Mouse (Mus musculus) lung, postnatal 10 days (tissue): ENCODE data around the gene Odf2.

Experiments
- DNase-seq: peaks from one replicate; pipeline ENCODE4 v3.0.0; 2021

The Odf2 gene

DNA sequence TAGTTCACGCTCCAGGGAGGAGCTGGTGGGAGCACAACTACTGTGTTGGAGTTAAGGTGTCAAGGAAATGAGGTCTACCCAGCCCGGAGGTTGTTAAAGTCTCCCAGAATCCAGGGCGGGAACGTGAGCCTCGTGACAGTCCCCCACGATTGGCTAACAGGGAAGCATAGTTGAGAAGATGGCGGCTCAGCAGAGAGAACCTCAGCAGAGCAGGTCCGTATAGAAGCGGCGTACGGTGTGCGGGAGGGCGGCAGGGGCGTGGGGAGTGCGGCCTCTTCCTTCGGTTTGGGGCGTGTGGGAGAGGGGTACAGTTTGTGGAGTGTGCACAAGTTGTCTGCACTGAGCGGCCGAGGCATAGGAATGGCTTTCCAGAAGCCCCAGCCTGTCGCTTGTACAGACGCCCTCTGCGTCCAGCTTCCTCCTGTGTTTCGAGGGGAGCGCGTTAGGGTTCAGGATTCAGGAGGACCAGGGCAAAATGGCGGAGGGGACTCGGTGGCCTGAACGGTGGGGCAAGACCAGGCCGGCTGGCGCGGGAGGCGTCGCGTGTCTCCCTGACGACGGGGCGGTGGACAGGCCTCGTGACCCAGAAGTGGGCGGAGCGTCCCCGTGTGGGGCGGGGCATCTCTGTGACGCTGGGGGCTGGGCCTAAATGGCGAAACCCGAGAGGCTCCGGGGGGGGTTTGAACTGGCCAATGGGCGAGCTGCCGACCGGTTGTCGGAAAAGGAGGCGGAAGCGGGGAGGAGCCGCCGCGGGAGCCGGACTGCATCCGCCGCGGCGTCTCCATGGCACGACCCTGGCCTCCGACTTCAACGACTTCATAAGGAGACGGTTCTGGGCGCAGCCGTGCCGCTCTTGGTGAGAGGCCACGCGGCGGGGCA is at the start of gene Odf2:
Gene Odf2 (plus strand): TSS at position 156 of the 879 bp plus-strand sequence.
- peak; percentile 100 for DNase-seq

DNA sequence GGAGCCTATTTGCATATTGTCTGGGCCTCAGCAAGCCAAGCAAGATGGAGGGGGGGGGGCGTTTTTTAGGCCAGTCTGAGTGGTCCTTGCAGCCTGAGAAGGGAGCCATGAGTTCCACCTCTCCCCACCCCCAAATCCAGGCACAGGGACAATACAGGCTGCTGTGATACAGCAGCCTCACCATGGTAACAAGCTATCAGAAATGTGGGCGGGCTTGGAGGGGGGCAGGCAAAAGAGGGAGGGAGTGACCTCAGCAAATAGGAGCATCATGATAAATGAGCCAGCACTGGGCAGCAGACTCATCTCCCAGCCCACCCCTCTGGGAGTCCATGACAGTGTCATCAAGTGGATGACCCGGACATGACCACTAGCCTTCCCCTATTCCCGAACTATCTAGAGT is 49.6 kb upstream of the Odf2 start:
- no peak for DNase-seq

DNA sequence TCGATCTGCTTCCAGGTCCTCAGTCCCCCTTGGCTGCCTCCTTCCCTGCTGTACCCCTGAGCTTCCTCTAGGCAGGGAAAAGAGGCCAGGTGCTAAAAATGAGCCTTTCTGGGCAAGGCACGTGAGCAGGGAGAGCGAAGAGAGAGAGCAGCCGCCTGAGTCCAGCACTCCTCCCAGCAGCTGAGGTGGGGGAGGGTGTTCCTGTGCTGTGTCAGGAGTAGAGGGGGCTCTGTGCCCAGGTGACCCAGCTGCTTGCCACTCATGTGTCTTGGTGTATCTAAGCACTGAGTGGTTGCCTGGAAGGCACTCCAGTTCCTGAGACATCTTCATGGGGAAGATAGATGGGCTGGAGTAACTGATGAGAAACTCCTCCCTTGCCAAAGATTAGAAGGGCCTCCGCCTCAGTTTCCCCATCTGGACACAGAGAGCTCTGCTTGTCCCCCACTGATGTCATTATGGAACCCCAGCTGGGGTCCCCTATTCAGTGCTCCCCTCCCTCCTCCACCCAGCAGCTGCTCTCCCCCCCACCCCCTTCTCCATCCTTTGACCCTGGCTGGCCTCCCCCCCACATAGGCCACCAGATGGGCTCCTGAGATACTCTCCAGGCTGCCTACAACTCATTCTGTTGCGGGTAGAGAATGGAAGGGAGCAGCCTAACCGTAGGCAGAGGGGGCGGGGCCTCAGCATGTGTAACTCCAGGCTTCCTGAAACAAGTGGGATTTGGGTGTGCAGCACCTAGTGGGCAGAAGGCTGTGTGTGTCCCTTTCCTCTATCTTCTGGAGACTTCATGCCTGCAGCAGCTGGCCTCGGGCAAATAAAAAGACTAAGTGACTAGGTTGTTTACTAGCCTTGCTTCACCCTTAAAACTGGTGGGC is 45.6 kb upstream of the Odf2 start:
- DNase-seq = no peak

DNA sequence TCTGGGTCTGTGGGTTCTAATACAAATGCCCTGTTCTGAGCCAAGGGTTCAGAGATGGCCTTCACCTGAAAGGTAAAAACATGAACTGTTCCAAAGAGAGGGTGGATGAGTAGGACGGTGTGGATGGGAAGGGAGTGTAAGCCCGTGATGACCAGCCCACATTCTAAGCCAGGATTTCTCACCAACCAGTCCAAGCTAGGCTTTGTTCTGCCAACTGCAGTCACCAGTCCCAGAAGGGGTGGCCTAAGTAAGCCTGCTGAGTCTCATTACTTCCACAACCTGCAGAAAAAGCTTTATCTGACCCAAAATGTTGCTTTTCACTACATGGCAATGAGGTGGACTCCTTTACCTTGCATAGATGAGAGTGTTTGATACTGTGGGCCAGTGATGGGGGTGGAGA is 44.9 kb upstream of the Odf2 start:
- DNase-seq = no peak

DNA sequence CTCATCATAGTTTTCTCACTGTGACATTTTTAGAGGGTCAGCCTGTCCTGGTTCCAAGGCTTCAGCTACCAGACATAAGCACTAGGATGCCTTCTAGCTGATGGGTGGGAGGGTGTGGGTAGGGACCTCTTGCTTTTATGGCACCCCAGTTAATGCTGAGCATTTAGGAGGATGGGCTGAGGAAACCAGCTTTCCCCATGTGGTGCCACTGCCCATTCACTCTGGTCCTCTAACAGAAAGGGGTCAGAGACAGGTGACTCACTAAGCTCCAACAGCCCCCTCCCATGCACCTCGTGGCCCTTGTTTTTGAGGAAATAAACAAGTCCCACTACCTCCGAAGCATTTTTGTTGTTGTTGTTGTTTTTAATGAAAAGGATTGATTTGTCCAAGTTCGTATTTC is 44.4 kb upstream of the Odf2 start:
- no peak for DNase-seq

DNA sequence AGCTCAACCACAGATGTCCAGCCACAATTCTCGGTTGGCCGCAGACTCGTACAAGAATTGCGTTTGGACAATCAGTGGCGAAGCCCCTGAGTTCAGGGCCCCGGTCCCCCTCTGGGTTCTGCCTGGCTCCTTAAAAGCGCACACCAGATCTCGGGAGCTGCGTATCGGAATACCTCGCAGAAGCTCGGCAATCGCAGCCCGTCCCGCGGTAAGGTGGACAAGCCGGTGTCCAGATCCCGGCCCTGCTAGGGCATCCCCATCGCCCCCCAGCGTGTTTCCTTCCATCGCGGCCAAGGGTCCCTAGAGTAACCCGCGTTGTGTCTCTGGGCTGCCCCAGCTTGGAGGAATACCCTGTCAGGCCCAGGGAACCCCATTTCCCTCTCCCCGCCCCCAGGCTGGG is 43.4 kb upstream of the Odf2 start:
- no peak for DNase-seq

DNA sequence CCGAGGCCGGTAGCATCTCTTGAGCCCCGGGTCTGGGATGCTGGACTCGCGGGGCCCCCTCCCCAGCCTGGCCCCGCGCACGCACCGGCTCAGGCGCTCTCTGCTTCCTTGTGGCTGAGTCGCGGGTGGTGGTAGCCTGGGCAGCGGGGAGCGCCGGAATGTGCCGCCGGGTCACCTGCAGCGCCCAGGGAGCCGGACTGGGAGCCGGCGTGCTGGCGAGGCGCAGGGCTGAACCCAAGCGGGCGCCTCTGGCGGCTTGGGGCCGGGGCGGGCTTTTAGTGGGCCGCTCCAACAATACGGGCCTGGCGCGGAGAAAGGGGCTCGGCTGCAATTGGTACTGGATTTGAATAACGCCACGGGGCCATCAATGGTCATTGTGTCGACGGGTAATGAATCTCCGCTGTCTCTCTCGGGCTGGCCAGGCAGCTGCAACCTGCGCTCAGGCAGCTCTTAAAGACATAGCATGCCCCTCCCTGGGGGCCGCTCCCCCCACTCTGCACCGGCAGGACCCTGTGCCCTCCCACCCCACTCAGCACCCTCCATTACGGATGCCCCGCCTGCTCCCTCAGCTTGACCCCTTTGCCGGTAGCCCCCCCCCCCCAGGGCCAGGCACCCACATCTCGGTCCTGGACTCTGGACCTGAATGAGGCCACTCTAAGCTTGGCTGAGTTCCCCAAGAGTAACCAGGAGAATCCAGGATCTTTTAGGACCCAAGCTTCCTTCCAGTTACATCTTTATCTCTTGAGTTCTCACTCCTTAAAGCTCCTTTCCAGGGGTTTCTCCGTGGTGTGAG is 42.8 kb upstream of the Odf2 start:
- no peak for DNase-seq

DNA sequence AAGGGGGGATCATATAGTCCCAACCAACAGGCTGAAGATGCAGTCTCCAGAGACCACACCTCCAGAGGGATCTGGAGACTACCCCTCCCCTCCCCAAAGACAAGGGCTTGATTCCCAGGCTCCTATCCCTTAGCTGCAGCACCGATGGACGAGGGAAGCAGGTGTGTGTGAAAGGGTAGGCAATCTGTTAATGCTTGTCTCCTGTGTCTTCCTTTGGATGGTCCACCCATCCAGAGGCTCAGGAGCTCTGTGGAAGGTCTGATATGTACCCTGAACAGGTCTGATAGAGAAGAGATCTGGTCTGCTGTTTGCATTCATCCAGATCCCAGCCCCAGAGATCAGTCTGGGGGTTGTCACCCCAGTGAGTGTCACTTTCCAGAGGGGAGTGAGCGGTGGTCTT is 42.1 kb upstream of the Odf2 start:
- DNase-seq = no peak

DNA sequence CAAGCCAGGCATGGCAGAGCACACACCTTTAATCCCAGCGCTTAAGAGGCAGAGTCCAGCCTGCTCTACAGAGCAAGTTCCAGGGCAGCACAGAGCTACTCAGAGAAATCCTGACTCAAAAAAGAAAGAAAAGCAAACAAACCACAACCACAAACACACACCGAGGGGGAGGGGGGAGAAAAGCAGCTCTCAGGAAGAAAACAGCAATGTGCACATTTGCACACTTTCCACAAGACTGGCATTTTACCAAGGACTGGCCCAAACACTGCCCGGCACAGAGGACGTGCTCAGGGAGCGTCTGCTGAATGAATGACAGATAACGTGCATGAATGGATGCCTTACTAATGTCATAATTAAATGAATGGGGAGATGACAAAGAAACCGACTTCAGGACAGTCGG is 40.0 kb upstream of the Odf2 start:
- DNase-seq = no peak

DNA sequence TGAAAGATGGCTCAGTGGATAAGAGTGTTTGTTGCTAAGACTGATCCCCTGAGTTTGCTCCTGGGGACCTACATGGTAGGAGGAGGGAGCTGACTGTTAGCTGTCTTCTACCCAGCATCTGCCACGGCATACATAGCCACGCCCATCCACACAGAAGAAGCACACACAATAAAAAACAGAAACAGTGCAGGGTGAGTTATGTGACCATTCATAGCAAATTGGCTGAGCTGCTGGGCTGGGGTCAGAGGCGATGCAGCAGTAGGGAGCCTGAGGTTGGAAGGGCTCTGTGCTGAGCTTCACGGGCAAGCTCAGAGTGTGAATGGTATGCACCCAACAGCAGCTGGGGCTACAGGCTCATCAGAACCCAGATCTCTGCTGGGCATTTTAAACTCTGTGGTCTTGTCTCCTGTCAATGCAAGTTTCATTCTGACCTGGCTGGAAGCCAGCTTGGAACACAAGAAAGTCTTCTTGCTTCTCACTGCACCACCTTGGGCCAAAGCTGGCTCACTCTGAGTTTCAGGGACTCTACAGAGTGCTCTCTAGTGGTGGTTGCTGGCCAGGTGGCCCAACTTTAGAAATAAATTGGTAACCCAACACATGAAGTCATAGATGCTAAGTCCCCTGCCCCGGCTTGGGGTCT is 39.1 kb upstream of the Odf2 start:
- no peak for DNase-seq

DNA sequence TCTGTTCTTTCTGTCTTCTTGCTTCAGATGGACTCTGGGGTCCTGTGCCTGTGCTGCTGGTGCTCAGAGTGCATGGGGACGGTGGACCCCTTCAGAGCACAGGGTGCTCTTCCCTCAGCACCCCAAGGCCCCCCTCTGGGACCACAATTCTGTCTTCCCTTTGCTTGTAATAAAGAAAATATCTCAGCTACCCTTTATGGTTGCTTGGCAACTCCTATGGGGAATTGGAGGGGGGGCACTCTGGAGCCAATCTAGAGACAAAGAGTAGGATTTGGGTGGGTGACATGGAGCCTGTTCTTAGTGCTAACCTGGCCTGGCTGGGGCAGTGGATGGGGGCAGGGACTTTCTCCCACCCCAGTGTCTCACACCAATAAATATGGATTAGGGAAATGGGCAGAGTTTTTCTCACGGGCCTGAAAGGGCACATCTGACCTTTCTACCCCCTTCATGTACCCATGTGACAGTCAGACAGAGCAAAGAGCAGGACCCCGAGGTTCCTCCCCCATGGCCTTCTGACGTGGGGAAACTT is 36.0 kb upstream of the Odf2 start:
- no peak for DNase-seq

DNA sequence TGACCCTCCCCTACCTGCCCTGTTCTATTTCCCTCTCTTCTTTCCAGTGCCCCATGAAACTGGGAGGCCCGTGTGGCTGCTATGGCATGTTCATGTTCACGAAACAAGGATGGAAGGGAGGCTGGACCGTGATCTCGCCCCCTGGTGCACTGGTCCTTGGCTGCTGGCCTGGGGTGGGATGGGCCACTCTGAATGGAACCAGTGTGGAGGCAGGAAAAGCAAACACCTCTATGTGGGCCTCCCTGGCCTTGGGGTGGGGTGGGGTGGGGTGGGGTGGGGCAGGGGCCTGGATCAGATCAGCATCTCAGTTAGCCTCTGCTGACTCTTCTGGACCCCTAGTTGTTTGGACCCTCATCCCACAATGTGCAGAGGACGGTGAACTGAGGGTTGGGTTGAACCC is 35.3 kb upstream of the Odf2 start:
- DNase-seq = no peak

DNA sequence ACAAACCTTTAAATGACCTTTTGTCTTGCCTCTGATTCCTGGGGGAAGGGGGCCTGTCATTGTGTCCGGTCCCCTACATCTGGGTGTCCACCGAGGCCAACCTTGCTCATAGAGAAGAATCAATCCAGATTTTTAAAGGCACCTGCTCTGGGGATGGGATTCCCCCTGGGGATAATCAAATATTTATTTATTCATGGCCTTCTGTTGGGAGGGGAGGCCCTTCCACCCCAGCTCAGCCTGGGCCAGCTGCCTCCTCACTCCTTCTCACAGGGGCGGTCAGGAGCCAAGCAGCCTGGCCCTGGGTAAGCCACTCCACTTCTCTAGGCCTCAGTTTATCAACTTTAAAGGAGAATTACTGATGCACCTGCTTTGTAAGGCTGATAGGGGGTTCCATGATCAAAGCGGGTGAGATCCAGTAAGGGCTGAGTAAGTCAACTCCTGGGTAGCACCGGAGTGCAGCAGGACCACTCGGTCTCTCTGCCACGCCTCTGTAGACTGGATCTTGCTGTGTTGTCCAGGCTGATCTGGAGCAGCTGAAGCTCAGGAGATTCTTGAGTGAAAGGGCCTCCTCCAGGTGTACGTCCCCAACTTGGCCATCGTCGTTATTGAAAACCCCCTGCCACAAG is 33.3 kb upstream of the Odf2 start:
- no peak for DNase-seq

DNA sequence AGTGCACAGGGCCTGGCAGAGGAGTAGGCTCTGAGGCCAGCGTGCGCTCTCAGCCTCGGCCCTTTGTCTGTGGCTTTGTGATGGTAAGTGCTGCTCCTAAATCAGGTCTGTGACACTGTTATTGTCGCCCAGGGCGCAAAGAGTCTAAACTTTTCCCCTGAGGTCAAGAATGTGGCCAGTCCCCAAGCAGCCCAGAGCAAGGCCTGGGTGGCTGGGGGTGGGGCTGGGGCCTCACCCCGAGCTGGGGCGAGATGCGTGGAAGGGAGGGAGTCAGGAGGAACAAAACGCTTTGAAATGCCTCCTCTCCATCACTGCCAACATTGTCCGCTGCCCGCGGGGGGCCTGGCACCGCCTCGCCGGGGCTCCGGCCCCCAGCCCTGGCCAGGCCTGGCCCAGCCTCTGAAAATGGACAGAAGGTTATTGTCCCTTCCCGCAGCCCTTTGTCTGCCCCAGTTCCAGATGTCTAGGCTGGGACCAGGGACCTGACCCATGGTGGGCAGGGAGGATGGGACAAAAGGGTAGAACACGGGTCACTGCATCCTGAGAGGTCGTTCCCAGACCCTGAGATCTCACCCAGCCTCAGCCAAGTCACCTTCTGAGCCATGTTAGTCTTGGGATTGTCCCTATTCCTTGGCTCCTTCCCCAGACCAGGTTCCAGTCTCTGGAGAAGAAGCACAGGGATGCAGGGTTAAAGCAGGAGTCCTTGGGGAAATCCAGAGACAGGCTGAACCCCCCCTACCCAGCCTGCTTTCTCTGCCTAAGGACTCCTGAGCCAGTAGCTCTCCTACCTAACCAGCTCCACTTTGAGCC is 32.4 kb upstream of the Odf2 start:
- DNase-seq = no peak

DNA sequence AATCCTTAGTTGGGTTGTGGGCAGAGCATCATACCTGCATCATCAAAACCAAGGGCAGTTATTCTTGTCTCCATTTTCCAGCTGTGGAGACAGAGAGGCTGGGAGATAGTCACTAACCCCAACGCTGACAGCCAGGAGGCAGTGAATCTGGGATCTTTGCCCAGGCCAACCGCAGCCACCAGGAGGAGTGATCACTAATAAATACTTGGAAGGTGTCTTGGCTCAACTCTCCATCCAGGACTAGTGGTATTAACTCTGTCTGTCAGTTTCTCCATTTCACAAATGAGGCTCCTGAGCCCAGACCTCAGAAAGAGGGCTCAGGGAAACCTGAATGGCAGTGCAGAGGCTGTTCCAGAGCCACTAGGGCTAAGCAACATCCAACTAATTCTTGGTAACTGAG is 31.7 kb upstream of the Odf2 start:
- DNase-seq = no peak

DNA sequence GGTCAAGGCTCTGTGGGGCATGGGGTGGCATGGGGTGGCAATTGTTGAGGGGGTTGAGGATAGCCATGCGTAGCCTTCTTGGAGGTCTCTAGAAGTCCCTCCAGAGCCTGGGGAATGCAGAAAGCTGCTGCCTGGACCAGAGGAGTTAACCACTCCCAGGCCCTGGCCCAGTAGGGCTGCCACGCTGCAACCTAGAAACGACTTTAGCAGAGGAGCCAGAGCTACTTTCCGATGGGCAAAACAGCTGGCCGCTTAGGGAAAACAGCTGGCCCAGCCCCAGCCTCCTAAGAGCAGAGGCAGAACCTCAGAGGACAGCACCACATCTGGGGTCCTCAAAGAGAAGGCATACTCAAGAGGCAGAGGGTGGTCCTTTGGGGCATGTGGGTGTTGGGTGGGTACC is 31.1 kb upstream of the Odf2 start:
- DNase-seq = no peak

DNA sequence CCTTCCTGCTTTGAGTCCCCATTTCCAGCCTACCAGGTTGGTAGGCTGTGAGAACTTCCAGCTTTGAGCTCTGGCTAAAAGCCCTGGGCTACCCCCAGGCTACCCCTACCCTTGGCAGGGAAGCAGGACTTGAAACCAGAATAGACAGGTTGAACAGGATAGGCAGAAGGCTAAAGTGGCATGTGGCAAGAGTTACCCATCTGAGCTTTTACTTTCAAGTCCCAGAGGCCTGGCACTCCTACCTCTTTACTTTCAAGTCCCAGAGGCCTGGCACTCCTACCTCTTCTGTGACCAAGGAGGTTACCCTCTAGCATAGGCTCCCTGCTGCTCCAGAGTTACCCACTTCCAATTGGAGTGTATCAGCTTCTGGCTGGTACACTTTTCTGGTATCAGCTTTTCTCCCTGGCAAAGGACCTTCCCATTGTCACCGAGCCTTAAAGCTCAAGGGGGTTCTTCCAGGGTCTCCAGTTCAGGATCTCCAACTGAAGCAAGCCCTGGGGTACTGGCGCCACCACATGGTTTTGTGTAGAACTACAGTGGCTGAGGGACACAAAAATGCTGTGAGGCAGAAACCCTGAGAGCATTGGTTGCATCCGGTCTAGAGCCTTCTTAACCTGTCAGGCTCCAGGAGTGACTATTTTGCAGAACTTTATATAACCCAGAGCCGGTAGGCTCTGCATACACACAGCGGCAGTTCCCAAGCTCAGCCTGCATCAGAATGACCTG is 30.1 kb upstream of the Odf2 start:
- DNase-seq = peak; percentile 76

DNA sequence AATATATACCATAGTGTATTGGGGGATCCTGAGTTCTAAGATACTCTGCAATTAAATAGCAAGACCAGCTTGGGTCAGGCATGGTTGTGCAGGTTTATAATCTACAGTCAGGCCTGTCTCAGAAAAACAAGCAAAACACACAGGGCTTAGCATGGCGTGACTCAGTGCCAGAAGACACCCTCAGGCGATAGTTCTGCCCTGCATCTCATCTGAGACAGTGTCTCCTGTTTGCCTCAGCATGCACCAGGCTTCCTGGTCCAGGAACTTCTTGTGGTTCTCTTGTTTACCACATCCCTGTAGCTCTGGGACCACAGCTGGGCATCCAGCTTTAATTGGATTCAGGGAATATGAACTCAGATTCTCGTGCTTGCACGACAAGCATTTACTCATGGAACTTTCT is 23.9 kb upstream of the Odf2 start:
- DNase-seq = no peak

DNA sequence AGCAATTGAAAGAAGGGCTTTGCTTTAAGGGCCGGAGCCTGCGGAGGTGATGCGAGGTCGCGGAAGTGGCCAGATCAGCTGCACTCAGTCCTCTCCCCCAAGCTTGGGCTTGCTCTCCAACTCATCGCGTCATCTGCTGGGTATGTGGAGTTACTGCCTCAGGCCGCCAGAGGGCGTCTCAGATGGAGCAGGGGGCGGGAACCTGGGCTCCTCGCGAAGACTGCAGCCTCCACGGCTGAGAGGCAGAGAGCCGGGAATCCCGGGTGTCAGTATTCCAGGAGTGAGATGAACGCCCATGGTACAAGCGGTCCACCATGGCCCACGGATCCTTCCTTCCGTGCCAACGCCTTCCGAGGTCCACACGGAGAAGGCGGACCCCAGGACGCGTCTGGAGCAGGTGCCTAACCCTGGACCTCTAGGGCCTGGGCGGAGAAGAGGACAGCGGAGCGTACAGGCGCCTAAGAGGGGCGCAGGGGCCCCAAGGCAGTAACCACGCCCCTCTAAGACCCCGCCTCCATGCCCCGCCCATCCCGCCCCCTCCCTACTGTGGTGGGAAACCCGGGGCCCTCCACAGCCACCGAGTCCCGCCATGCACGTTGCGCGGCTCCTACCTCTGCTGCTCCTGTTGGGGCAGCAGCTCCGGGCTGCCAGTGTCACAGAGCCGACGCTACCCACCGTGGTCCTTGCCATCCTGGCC is 19.9 kb upstream of the Odf2 start, which contains the start of gene Cercam:
Gene Cercam (plus strand): TSS at position 216 of the 697 bp plus-strand sequence.
- peak; percentile 93 for DNase-seq
